ENCODE assay signal across 9 mouse cellular contexts in genomic region chr13:52530008-52530945, GRCm38 (mm10). TPM values are rescaled to one million over a fixed set of nuclear protein-coding genes. Genes with fewer than 3 reads are reported as not detected.
DNase-seq lines count a peak whose midpoint lies in the region; ATAC-seq and TF ChIP-seq lines count a peak whose summit lies in the region.
"Had no signal": no experiment of that assay in that cellular context is flagged by ENCODE, and none has a peak within 500 bp of the region (broad histone marks: within the 10 kb centered on the region; RNA-seq: fewer than 3 reads in every experiment).

No protein-coding gene starts in this region.

- peaks cover 17% of the 10 kb centered on the region for H3K27me3 ChIP-seq in intestine, embryonic 14.5 days (replicated peaks; ENCODE audit: control insufficient read depth, insufficient read depth, low read length)

- peak; percentile 65 for TF ChIP-seq CTCF in cortical plate, adult 2 months (IDR thresholded peaks at IDR 0.05; ENCODE audit: extremely low read depth, insufficient read depth, low read length)

- H3K27ac ChIP-seq in cortical plate, adult 2 months (ENCODE audit: insufficient read depth, low read length) = peak overlapping the region; percentile 92
- no peak overlapping the region for H3K27ac ChIP-seq in intestine, embryonic 14.5 days (ENCODE audit: low read depth)
- H3K27ac ChIP-seq: macrophage had no signal

- H3K36me3 ChIP-seq in intestine, embryonic 14.5 days (ENCODE audit: control insufficient read depth, insufficient read depth, low read length) = no peaks in the 10 kb centered on the region

- no peaks in the 10 kb centered on the region for H3K4me1 ChIP-seq in cortical plate, adult 2 months (ENCODE audit: control insufficient read depth, insufficient read depth, low read length)
- H3K4me1 ChIP-seq in intestine, embryonic 14.5 days (replicated peaks; ENCODE audit: control insufficient read depth, insufficient read depth, low read length) = 0 out of 2 replicates have a peak, but pooled peaks cover 3% of the 10 kb centered on the region

- H3K9ac ChIP-seq in intestine, embryonic 14.5 days (ENCODE audit: low read length) = peak overlapping the region; percentile 29

- DNase-seq in ZHBTc4 (ENCODE audit: low read depth, low spot score) = peak; percentile 90
- peak; percentile 50 for DNase-seq in gastrocnemius, postnatal 25 days
- peak; percentile 81 for DNase-seq in intestine, embryonic 14.5 days (ENCODE audit: low spot score)
- peak; percentile 80 to 88 for DNase-seq in left cerebral cortex, postnatal 10 days (ENCODE audit: extremely low spot score in 1 of 2, low spot score in 2 of 2)
- peak; percentile 92 for DNase-seq in right cerebral cortex, postnatal 10 days (ENCODE audit: low spot score in 2 of 2)
- DNase-seq in urinary bladder, postnatal 14 days (ENCODE audit: low spot score) = peak; percentile 84

- peak; percentile 91 for ATAC-seq in intestine, embryonic 14.5 days (replicated peaks; ENCODE audit: low FRiP score, low TSS enrichment, low read depth)
- peak; percentile 98 for ATAC-seq in megakaryocyte progenitor cell, adult 5-6 weeks (replicated peaks; ENCODE audit: poor library complexity)

- peak overlapping the region; percentile 76 for H3K4me2 ChIP-seq in intestine, embryonic 14.5 days (ENCODE audit: low read length)

- peak; percentile 82 for TF ChIP-seq POLR2A in cortical plate, adult 2 months (IDR thresholded peaks at IDR 0.05; ENCODE audit: extremely low read depth, insufficient read depth, low read length)

- peaks cover 3% of the 10 kb centered on the region; the same call in 1 of the 2 replicates for H3K9me3 ChIP-seq in intestine, embryonic 14.5 days (ENCODE audit: control insufficient read depth, low read length)

- peak overlapping the region; percentile 82 for H3K4me3 ChIP-seq in cortical plate, adult 2 months (ENCODE audit: insufficient read depth, low read length)
- H3K4me3 ChIP-seq in intestine, embryonic 14.5 days (ENCODE audit: low read depth, low read length) = peak overlapping the region; percentile 44

- intact Hi-C loops in left cerebral cortex, postnatal 10 days (cut with DNase I) = loop anchor here (2.0 to 5.0 kb wide), 3 partner anchors 183 to 275 kb away; no protein-coding TSS in a partner anchor

- WGBS in intestine, embryonic 14.5 days = 3% methylated on average over 50 of the region's 50 CpGs

RNA-seq across cellular contexts. Expression of gene Diras2, which starts 0.8 kb away (rescaled TPM):
- 183 and 184 TPM in 2 replicates for polyA plus RNA-seq in cortical plate, adult 2 months (2012; rRNA removed)
- total RNA-seq in gastrocnemius, postnatal 25 days (2021) = under 1 TPM in 1 of 2 experiments, not detected in 1; 0.08 TPM
- polyA plus RNA-seq in intestine, embryonic 14.5 days (2014; fragmentation: Nextera tagmentation; extraction: Ambion mirVana) = 0.56 and 0.58 TPM in 2 replicates
- 100 to 1,000 TPM; 157 to 173 TPM for total RNA-seq in left cerebral cortex, postnatal 10 days (2021)
- 1.5 and 2.4 TPM in 2 replicates for total RNA-seq in megakaryocyte progenitor cell, adult 5-6 weeks (2015)
- 1.00 and 1.8 TPM in 2 replicates for total RNA-seq in megakaryocyte progenitor cell, adult 5-6 weeks (2017)

RNA-seq across cellular contexts. Expression of gene Syk, which starts 52.7 kb away (rescaled TPM):
- polyA plus RNA-seq in cortical plate, adult 2 months (2012; rRNA removed) = 3.2 and 3.3 TPM in 2 replicates
- 1 to 10 TPM; 2.8 to 3.0 TPM for total RNA-seq in gastrocnemius, postnatal 25 days (2021)
- polyA plus RNA-seq in intestine, embryonic 14.5 days (2014; fragmentation: Nextera tagmentation; extraction: Ambion mirVana) = 3.4 and 4.3 TPM in 2 replicates
- 1 to 10 TPM; 4.8 to 4.9 TPM for total RNA-seq in left cerebral cortex, postnatal 10 days (2021)
- 38.9 and 40.1 TPM in 2 replicates for total RNA-seq in megakaryocyte progenitor cell, adult 5-6 weeks (2015)
- total RNA-seq in megakaryocyte progenitor cell, adult 5-6 weeks (2017) = 67.4 and 70.2 TPM in 2 replicates

Comparison
In these comparisons a context has a peak if more than half of its experiments do, and no peak if none do; other contexts are left out.
1. RNA of gene Diras2, which starts 0.8 kb away (total RNA-seq): 157 to 173 TPM in left cerebral cortex, postnatal 10 days; 1.00 to 2.4 TPM in megakaryocyte progenitor cell, adult 5-6 weeks and 0.08 TPM in gastrocnemius, postnatal 25 days; every median in the first group is over 10 times any median in the second.
2. RNA of gene Syk, which starts 52.7 kb away (total RNA-seq): 38.9 to 70.2 TPM in megakaryocyte progenitor cell, adult 5-6 weeks; 4.8 to 4.9 TPM in left cerebral cortex, postnatal 10 days and 2.8 to 3.0 TPM in gastrocnemius, postnatal 25 days; every median in the first group is over 4 times any median in the second.
3. Peak in every context shown above with its lines, with median percentiles within 50 percentile points of each other: DNase-seq.